Comparison of ENCODE assay signal across 20 mouse cellular contexts in genomic region chr15:103275943-103276342, GRCm38 (mm10). TPM values are rescaled to one million over a fixed set of nuclear protein-coding genes. Genes with fewer than 3 reads are reported as not detected.
DNase-seq lines count a peak whose midpoint lies in the region; ATAC-seq and TF ChIP-seq lines count a peak whose summit lies in the region.
"Not testable (repeated sequence)": the region's sequence is repeated elsewhere in the genome, so short reads cannot be mapped to it uniquely, and the experiment has no call there.
"Had no signal": no experiment of that assay in that cellular context is flagged by ENCODE, and none has a peak within 500 bp of the region (broad histone marks: within the 10 kb centered on the region; RNA-seq: fewer than 3 reads in every experiment).

No protein-coding gene starts in this region.

- not testable (repeated sequence) for H3K4me3 ChIP-seq in ES-E14 (ENCODE audit: insufficient read depth in 1 of 2, low read depth in 1 of 2, low read length in 2 of 2, poor library complexity in 1 of 2, severe bottlenecking in 1 of 2); liver, embryonic 15.5 days (replicated peaks)

- WGBS in liver, embryonic 15.5 days (ENCODE audit: insufficient replicate concordance) = 88% methylated on average over 3 of the region's 3 CpGs

- 0 out of 2 replicates have a peak overlapping the region, but pooled peaks have one; percentile 77 for H3K4me2 ChIP-seq in liver, embryonic 15.5 days

- not testable (repeated sequence) for H3K9me3 ChIP-seq in ES-E14 (ENCODE audit: control insufficient read depth, insufficient read depth, low read depth, low read length); liver, embryonic 15.5 days (replicated peaks)

- POLR2A ChIA-PET in Patski (lab: Charles Lee) = not testable (repeated sequence)

- not testable (repeated sequence) for H3K36me3 ChIP-seq in ES-E14 (ENCODE audit: control insufficient read depth, insufficient read depth, low read length, poor library complexity, severe bottlenecking)
- H3K36me3 ChIP-seq in liver, embryonic 15.5 days (replicated peaks) = peaks cover 31% of the 10 kb centered on the region

- CTCF ChIA-PET in Patski (lab: Charles Lee) = not testable (repeated sequence)

- not testable (repeated sequence) for H3K9ac ChIP-seq in ES-E14 (ENCODE audit: insufficient read depth, low read depth, low read length, poor library complexity, severe bottlenecking); liver, embryonic 15.5 days

- H3K4me1 ChIP-seq in ES-E14 (ENCODE audit: control insufficient read depth in 2 of 2, insufficient read depth in 2 of 2, low read length in 2 of 2, poor library complexity in 1 of 2) = not testable (repeated sequence)
- peaks cover 79% of the 10 kb centered on the region for H3K4me1 ChIP-seq in liver, embryonic 15.5 days (replicated peaks)

- peak; percentile 22 for TF ChIP-seq CTCF in Patski (IDR thresholded peaks at IDR 0.05)

- in situ Hi-C loops in ES-E14 (cut with MboI; ENCODE audit: low sequenced_read_pairs in 2 of 2, unreplicated experiment in 2 of 2); Patski (cut with MboI; ENCODE audit: low pct_unique_long_range_greater_than_20kb): not testable (repeated sequence)

- H3K27ac ChIP-seq in ES-E14 (ENCODE audit: insufficient read depth, low read depth, low read length, poor library complexity, severe bottlenecking); liver, embryonic 15.5 days (replicated peaks): not testable (repeated sequence)

- peak; percentile 64 for DNase-seq in ES-CJ7 (ENCODE audit: low read depth, low spot score)
- DNase-seq in ES-E14 (ENCODE audit: low read depth, low spot score); Patski (ENCODE audit: low read depth, low spot score): not testable (repeated sequence)
- peak; percentile 50 for DNase-seq in R1 (ENCODE audit: low read depth, low spot score)
- peak; percentile 53 for DNase-seq in WW6 (ENCODE audit: low read depth, low spot score)
- DNase-seq in ZHBTc4 (ENCODE audit: low read depth, low spot score) = peak; percentile 46

- not testable (repeated sequence) for H3K27me3 ChIP-seq in Patski; liver, embryonic 15.5 days

- not testable (repeated sequence) for ATAC-seq in Patski; liver, embryonic 15.5 days (ENCODE audit: insufficient read depth)

TF ChIP-seq in ES-E14, 5 proteins besides CTCF, POLR2A, EP300 and RAD21:
- 0 out of 2 replicates have a peak, but pooled peaks have one; percentile 39 for TF ChIP-seq ZNF384 (IDR thresholded peaks at IDR 0.05; ENCODE audit: low read depth, low read length)

RNA-seq across cellular contexts. Expression of gene Copz1, which starts 3.4 kb away (rescaled TPM):
- total RNA-seq in ES-E14 (2012; rRNA removed) = 59.4 and 85.5 TPM in 2 replicates
- 163 TPM for polyA plus RNA-seq in Patski (2021)
- polyA plus RNA-seq in liver, embryonic 15.5 days (2015; fragmentation: Nextera tagmentation; extraction: Ambion mirVana) = 196 and 203 TPM in 2 replicates

RNA-seq across cellular contexts. Expression of gene Nfe2, which starts 17.7 kb away (rescaled TPM):
- total RNA-seq in ES-E14 (2012; rRNA removed) = 0.49 and 1.0 TPM in 2 replicates
- not detected for polyA plus RNA-seq in Patski (2021)
- 207 and 217 TPM in 2 replicates for polyA plus RNA-seq in liver, embryonic 15.5 days (2015; fragmentation: Nextera tagmentation; extraction: Ambion mirVana)
- total RNA-seq: CH12.LX had no signal

RNA-seq across cellular contexts. Expression of gene Gpr84, which starts 34.5 kb away (rescaled TPM):
- total RNA-seq in ES-E14 (2012; rRNA removed) = 0.40 and 0.48 TPM in 2 replicates
- not detected for polyA plus RNA-seq in Patski (2021)
- polyA plus RNA-seq in liver, embryonic 15.5 days (2015; fragmentation: Nextera tagmentation; extraction: Ambion mirVana) = 0.86 and 1.0 TPM in 2 replicates
- total RNA-seq: adrenal gland, adult 18-20 months; adrenal gland, adult 2 months; adrenal gland, adult 8-10 months; adrenal gland, postnatal 10 days; adrenal gland, postnatal 14 days; adrenal gland, postnatal 25 days; adrenal gland, postnatal 36 days; adrenal gland, postnatal 4 days; G1E had no signal
- polyA plus RNA-seq: activated CD4-positive, CD25-positive, alpha-beta regulatory T cell, adult 4 months; C2C12; CD4-positive, CD25-positive, alpha-beta regulatory T cell, adult 4 months; G1E had no signal

RNA-seq across cellular contexts. Expression of gene Hnrnpa1, which starts 35.7 kb away (rescaled TPM):
- 321 and 519 TPM in 2 replicates for total RNA-seq in ES-E14 (2012; rRNA removed)
- polyA plus RNA-seq in Patski (2021) = 667 TPM
- polyA plus RNA-seq in liver, embryonic 15.5 days (2015; fragmentation: Nextera tagmentation; extraction: Ambion mirVana) = 193 and 220 TPM in 2 replicates

RNA-seq across cellular contexts. Expression of gene Cbx5, which starts 36.3 kb away (rescaled TPM):
- 190 and 226 TPM in 2 replicates for total RNA-seq in ES-E14 (2012; rRNA removed)
- 92.4 TPM for polyA plus RNA-seq in Patski (2021)
- 44.5 and 49.2 TPM in 2 replicates for polyA plus RNA-seq in liver, embryonic 15.5 days (2015; fragmentation: Nextera tagmentation; extraction: Ambion mirVana)

Comparison
In these comparisons a context has a peak if more than half of its experiments do, and no peak if none do; other contexts are left out.
1. RNA of gene Nfe2, which starts 17.7 kb away (polyA plus RNA-seq): 207 to 217 TPM in liver, embryonic 15.5 days; not detected in Patski (single experiment); every median in the first group is over 100 times any median in the second.